Mouse (Mus musculus) stomach, postnatal 0 days (tissue): Measurements from ENCODE around the gene Cdk5rap1. TPM values are rescaled to one million over a fixed set of nuclear protein-coding genes. Genes with fewer than 3 reads are reported as not detected.

Source experiments
- ATAC-seq: fragments of 200-750 bp; cut with Nextera tagmentation; 2 replicates; pipeline ENCODE4 v1.8.0; 2017; ENCODE audit not compliant: low FRiP score, low TSS enrichment
- DNase-seq: peaks from one replicate; pipeline ENCODE4 v3.0.0-alpha.2; 2016; ENCODE audit warnings: low spot score
- H3K27ac ChIP-seq: fragments of 300-500 bp; sonication (generic); replicated peaks from 2 replicates; pipeline ENCODE4 v1.5.1; 2014; ENCODE audit warnings: mild to moderate bottlenecking, control low read depth
- H3K27me3 ChIP-seq: fragments of 300-500 bp; sonication (generic); 2 replicates; pipeline ENCODE4 v1.6.1; 2014; ENCODE audit warnings: low read length; ENCODE audit not compliant: control insufficient read depth, insufficient read depth
- H3K36me3 ChIP-seq: fragments of 300-500 bp; sonication (generic); 2 replicates; pipeline ENCODE4 v1.6.1; 2014; ENCODE audit warnings: low read length, mixed read lengths; ENCODE audit not compliant: control insufficient read depth, insufficient read depth
- H3K4me1 ChIP-seq: fragments of 300-500 bp; sonication (generic); replicated peaks from 2 replicates; pipeline ENCODE4 v1.6.1; 2014; ENCODE audit warnings: antibody characterized with exemption; ENCODE audit not compliant: control insufficient read depth, insufficient read depth
- H3K4me2 ChIP-seq: fragments of 300-500 bp; sonication (generic); replicated peaks from 2 replicates; pipeline ENCODE4 v1.6.1; 2014; ENCODE audit warnings: low read depth, mild to moderate bottlenecking, control low read depth, moderate library complexity
- H3K4me3 ChIP-seq: fragments of 300-500 bp; sonication (generic); 2 replicates; pipeline ENCODE4 v1.5.1; 2014; ENCODE audit warnings: low read depth, low read length, control low read depth
- H3K9ac ChIP-seq: fragments of 300-500 bp; sonication (generic); 2 replicates; pipeline ENCODE4 v1.6.1; 2014; ENCODE audit warnings: mild to moderate bottlenecking, low read length, control low read depth, mixed read lengths
- H3K9me3 ChIP-seq: fragments of 300-500 bp; sonication (generic); 2 replicates; pipeline ENCODE4 v1.6.1; 2016; ENCODE audit warnings: low read length; ENCODE audit not compliant: control insufficient read depth
- CTCF ChIP-seq: IDR thresholded peaks from 2 replicates; pipeline ENCODE4 v1.5.1; 2016; ENCODE audit warnings: antibody characterized with exemption, low read depth, mild to moderate bottlenecking, moderate library complexity
- EP300 ChIP-seq: optimal IDR thresholded peaks from 2 replicates; pipeline ENCODE3; 2016; ENCODE audit warnings: antibody characterized with exemption
- WGBS: fragments of 180-500 bp; shearing (Covaris S2); extraction: QIAGEN DNeasy Blood & Tissue Kit; methylation state at CpG from one replicate; pipeline ENCODE4 v1.1.7; 2014; 5-methylcytosine and 5-hydroxymethylcytosine counted together
- polyA plus RNA-seq: library from polyadenylated mRNA; unstranded; fragments of >200 nt; fragmentation: Nextera tagmentation; extraction: Ambion mirVana; gene quantifications from 2 replicates; pipeline ENCODE4 v1.2.1, GENCODE M21; 2015

The Cdk5rap1 gene
- polyA plus RNA-seq, 1 experiment from 2014 or later, result 6.2 TPM

DNA sequence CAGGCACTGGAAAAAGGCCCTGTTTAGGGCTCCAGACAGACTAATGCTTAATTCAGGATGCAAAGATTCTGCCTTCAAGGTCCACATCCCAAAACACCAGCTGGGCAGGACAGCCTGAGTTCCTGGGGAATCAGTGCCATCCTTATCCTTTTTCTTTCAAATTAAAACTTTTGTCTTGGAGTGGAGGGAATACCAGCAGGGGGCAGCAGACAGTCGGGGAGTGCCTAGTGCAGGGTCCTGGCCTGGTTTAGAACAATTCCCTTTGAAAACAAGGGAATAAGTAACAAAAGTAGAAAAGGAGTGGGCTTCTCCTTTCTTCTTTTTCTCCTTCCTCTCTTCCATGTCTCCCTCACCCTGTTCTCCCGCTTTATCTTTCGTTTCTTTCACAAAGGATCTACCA lies 44.3 kb upstream of the Cdk5rap1 start:
- DNase-seq, result peak; percentile 80
- no peak overlapping the region for H3K4me2 ChIP-seq
- 11% methylated on average over 3 of the region's 3 CpGs for WGBS
- ATAC-seq, result no peak
- H3K27me3 ChIP-seq, result no peaks in the 10 kb centered on the region
- H3K4me3 ChIP-seq, result no peak overlapping the region
- no peaks in the 10 kb centered on the region for H3K36me3 ChIP-seq
- H3K9me3 ChIP-seq, result no peaks in the 10 kb centered on the region
- no peaks in the 10 kb centered on the region for H3K4me1 ChIP-seq
- no peak overlapping the region for H3K9ac ChIP-seq
- H3K27ac ChIP-seq, result no peak overlapping the region
- TF ChIP-seq EP300, result no peak
- TF ChIP-seq CTCF, result peak; percentile 95

- no peaks in the 10 kb centered on the region for H3K36me3 ChIP-seq
- no peaks in the 10 kb centered on the region for H3K4me1 ChIP-seq
- H3K4me3 ChIP-seq, result no peak overlapping the region
- H3K4me2 ChIP-seq, result no peak overlapping the region
- H3K27ac ChIP-seq, result no peak overlapping the region
- no peaks in the 10 kb centered on the region for H3K9me3 ChIP-seq
- 68% methylated on average over 7 of the region's 7 CpGs for WGBS
- ATAC-seq (no peak), DNase-seq (peak; percentile 40)
- TF ChIP-seq EP300 (no peak), CTCF (peak; percentile 78)
- no peak overlapping the region for H3K9ac ChIP-seq
- no peaks in the 10 kb centered on the region for H3K27me3 ChIP-seq
Measured at GRCm38 (mm10) chr2:154412018-154412666, 39.3 kb upstream of the Cdk5rap1 start.

DNA sequence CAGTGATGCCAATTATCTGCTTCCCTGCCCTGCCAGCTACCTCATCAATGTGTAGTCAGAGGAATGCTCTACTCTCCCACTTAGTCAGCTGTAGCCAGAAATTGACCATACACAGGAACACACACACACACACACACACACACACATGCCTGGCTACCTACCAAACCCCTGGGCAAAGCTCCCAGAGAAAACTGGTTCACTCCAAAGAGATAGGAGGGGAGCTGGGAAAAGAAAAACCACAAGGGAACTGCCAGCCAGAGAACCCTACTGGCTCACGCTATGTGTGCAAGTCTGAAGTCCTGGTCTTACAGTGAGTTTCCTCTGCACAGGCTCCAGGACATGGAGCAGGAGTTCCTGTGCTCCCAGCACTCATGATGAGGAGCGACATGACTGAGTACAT lies 37.5 kb upstream of the Cdk5rap1 start:
- H3K4me1 ChIP-seq, result no peaks in the 10 kb centered on the region
- no peak overlapping the region for H3K4me2 ChIP-seq
- DNase-seq (peak; percentile 67), ATAC-seq (peak; percentile 48)
- H3K27me3 ChIP-seq, result no peaks in the 10 kb centered on the region
- no peaks in the 10 kb centered on the region for H3K36me3 ChIP-seq
- TF ChIP-seq CTCF, result peak; percentile 28
- TF ChIP-seq EP300, result no peak
- no peaks in the 10 kb centered on the region for H3K9me3 ChIP-seq
- H3K4me3 ChIP-seq, result no peak overlapping the region
- H3K27ac ChIP-seq, result no peak overlapping the region
- 45% methylated on average over 2 of the region's 2 CpGs for whole genome bisulfite sequencing
- H3K9ac ChIP-seq, result no peak overlapping the region

DNA sequence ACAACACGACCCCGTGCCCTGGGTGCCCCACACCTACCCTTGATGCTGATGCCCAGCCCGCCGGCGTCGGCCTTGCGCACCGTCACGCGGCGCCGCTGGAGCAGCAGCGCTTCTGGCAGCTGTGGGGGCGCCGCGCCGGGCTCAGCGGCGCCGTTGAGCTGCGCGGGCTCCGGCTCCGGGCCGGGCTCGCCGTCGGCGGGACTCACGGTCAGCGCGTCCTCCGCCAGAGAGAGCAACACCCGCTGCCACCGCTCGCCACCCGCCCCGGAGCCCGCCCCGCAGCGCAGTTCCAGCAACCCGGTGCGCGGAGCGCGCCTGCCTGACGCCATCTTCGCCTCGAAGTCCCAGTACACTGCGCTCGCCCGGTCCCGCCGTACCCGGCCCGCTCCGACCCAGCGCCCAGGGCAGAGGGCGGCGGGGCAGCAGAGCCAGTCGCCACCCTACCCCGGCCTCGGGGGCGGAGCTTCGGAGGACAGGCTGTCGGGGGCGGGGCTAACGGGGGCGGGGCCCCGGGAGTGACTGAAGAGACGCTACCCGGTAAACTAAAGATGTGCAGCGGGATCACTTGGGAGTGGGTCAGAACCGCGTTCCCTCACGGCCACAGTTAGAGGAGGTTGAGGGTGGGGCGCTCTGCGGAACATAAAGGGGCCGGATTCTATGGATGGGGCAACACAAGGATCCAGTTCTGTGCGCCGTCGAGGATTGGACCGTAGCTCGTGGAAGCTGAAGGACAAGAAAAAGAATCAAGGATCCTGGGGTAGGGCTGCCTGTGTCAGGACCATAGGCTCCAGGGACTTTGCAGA lies 35.0 kb upstream of the Cdk5rap1 start, which contains the start of gene Snta1:
Snta1 (minus strand) TSS at position 457 of the 803 bp plus-strand sequence.
- Histone ChIP-seq H3K27ac (peak within 1 kb of the TSS; percentile 56), H3K4me1 (peaks cover 2% of the 10 kb centered on the region; the same call in 1 of the 2 replicates), H3K4me3 (peak within 1 kb of the TSS; percentile 68), H3K27me3 (no peaks in the 10 kb centered on the region), H3K4me2 (peak within 1 kb of the TSS; percentile 86), H3K36me3 (no peaks in the 10 kb centered on the region), H3K9me3 (no peaks in the 10 kb centered on the region), H3K9ac (peak within 1 kb of the TSS; percentile 74)
- TF ChIP-seq EP300, result no peak
- no peak for TF ChIP-seq CTCF
- DNase-seq (peak; percentile 90), ATAC-seq (peak; percentile 88)
- 2% methylated on average over 66 of the region's 84 CpGs for WGBS

- no peaks in the 10 kb centered on the region for H3K27me3 ChIP-seq
- H3K4me1 ChIP-seq, result peaks cover 2% of the 10 kb centered on the region; the same call in 1 of the 2 replicates
- no peaks in the 10 kb centered on the region for H3K36me3 ChIP-seq
- peak overlapping the region; percentile 4; the same call in 1 of the 2 replicates for H3K27ac ChIP-seq
- TF ChIP-seq EP300 (no peak), CTCF (no peak)
- H3K9me3 ChIP-seq, result no peaks in the 10 kb centered on the region
- H3K4me3 ChIP-seq, result peak overlapping the region; percentile 68
- no peak for DNase-seq
- no peak; the same call in 1 of the 2 replicates for ATAC-seq
- H3K9ac ChIP-seq, result peak overlapping the region; percentile 74
- H3K4me2 ChIP-seq, result peak overlapping the region; percentile 86
- WGBS, result 37% methylated on average over 11 of the region's 11 CpGs
Measured at GRCm38 (mm10) chr2:154407063-154407642, 34.3 kb upstream of the Cdk5rap1 start.
